Mouse (Mus musculus) thymus, postnatal 0 days (tissue): Measurements from ENCODE around the gene Phf3. TPM values are rescaled to one million over a fixed set of nuclear protein-coding genes. Genes with fewer than 3 reads are reported as not detected.

Experiments used
- DNase-seq: peaks from one replicate; pipeline ENCODE4 v3.0.0-alpha.2; 2015; ENCODE audit warnings: low spot score
- polyA plus RNA-seq: library from polyadenylated mRNA; unstranded; fragments of >200 nt; fragmentation: Nextera tagmentation; extraction: Ambion mirVana; gene quantifications from 2 replicates; pipeline ENCODE4 v1.2.1, GENCODE M21; 2015

Gene Phf3
- polyA plus RNA-seq, 1 experiment from 2014 or later: 38.2 TPM

- DNase-seq: no peak
Measured at GRCm38 (mm10) chr1:30832778-30833177, 40.9 kb downstream of the Phf3 start.

- no peak for DNase-seq
Measured at GRCm38 (mm10) chr1:30819414-30819813, 54.3 kb downstream of the Phf3 start.

GRCm38 (mm10) chr1:30815609-30816008 lies 58.1 kb downstream of the Phf3 start:
- no peak for DNase-seq

GRCm38 (mm10) chr1:30814987-30815386 lies 58.7 kb downstream of the Phf3 start:
- DNase-seq: no peak

GRCm38 (mm10) chr1:30808101-30808699 lies 65.5 kb downstream of the Phf3 start:
- DNase-seq: no peak

GRCm38 (mm10) chr1:30805688-30806285 lies 67.9 kb downstream of the Phf3 start:
- no peak for DNase-seq

GRCm38 (mm10) chr1:30804919-30805318 lies 68.8 kb downstream of the Phf3 start:
- no peak for DNase-seq

- DNase-seq: no peak
Measured at GRCm38 (mm10) chr1:30801911-30802310, 71.8 kb downstream of the Phf3 start.

GRCm38 (mm10) chr1:30799277-30799834 lies 74.4 kb downstream of the Phf3 start:
- no peak for DNase-seq

- DNase-seq: no peak
Measured at GRCm38 (mm10) chr1:30794606-30795005, 79.1 kb downstream of the Phf3 start.

GRCm38 (mm10) chr1:30793357-30793883 lies 80.3 kb downstream of the Phf3 start:
- DNase-seq: no peak

GRCm38 (mm10) chr1:30792935-30793334 lies 80.8 kb downstream of the Phf3 start:
- peak; percentile 80 for DNase-seq

GRCm38 (mm10) chr1:30790220-30790619 lies 83.5 kb downstream of the Phf3 start:
- no peak for DNase-seq

GRCm38 (mm10) chr1:30789689-30790088 lies 84.0 kb downstream of the Phf3 start:
- no peak for DNase-seq

- DNase-seq: no peak
Measured at GRCm38 (mm10) chr1:30789001-30789400, 84.7 kb downstream of the Phf3 start.

- DNase-seq: no peak
Measured at GRCm38 (mm10) chr1:30786583-30786982, 87.1 kb downstream of the Phf3 start.

- DNase-seq: no peak
Measured at GRCm38 (mm10) chr1:30783741-30784140, 90.0 kb downstream of the Phf3 start.

GRCm38 (mm10) chr1:30780293-30780692 lies 93.4 kb downstream of the Phf3 start:
- peak; percentile 47 for DNase-seq

GRCm38 (mm10) chr1:30779562-30779961 lies 94.2 kb downstream of the Phf3 start:
- no peak for DNase-seq

- peak; percentile 53 for DNase-seq
Measured at GRCm38 (mm10) chr1:30778374-30779005, 95.2 kb downstream of the Phf3 start.

- no peak for DNase-seq
Measured at GRCm38 (mm10) chr1:30776196-30776595, 97.5 kb downstream of the Phf3 start.

GRCm38 (mm10) chr1:30773662-30774061 lies 100.1 kb downstream of the Phf3 start:
- DNase-seq: no peak
